Mouse (Mus musculus) lung, postnatal 0 days (tissue): ENCODE results near the gene Smarcd2.

ENCODE experiments used
- CTCF ChIP-seq: IDR thresholded peaks from 2 replicates; pipeline ENCODE4 v1.5.1; 2016; ENCODE audit warnings: antibody characterized with exemption, mild to moderate bottlenecking
- EP300 ChIP-seq: IDR thresholded peaks from 2 replicates; pipeline ENCODE4 v1.6.1; 2016; ENCODE audit warnings: antibody characterized with exemption, mild to moderate bottlenecking, control low read depth

- no peak for TF ChIP-seq CTCF
- no peak for TF ChIP-seq EP300
Measured at GRCm38 (mm10) chr11:106269060-106269431, 3.7 kb downstream of the Smarcd2 start.
